Mouse (Mus musculus) right cerebral cortex, postnatal 10 days (tissue): ENCODE measurements around the gene Rpl9.

Source experiments
- DNase-seq, 2 experiments: peaks; one replicate each; pipeline ENCODE4 v3.0.0; 2021; ENCODE audit warnings: low spot score in 2 of 2

Gene Rpl9

GRCm38 (mm10) chr5:65374746-65375145 is 16.5 kb downstream of the Rpl9 start:
- no peak for DNase-seq

- no peak for DNase-seq
Observed at GRCm38 (mm10) chr5:65371551-65371950, 19.7 kb downstream of the Rpl9 start.

GRCm38 (mm10) chr5:65367837-65368236 is 23.4 kb downstream of the Rpl9 start:
- no peak for DNase-seq

DNA sequence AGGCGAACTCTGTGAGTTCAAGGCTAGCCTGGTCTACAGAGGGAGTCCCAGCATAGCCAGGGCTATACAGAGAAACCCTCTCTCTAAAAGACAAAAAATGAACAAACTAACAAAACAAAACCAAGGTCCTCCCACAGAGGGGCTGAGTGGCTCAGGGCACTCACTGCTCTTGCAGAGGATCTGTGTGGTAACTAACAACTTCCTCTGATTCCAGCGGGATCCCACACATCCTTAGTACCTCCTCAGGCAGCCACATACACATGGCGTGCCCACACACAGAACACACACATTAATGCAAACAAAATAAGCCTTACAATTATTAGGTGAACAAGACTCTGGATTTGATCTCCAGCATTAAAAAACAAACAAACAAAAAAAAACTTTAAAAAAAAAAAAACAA is 33.5 kb downstream of the Rpl9 start:
- no peak for DNase-seq

DNA sequence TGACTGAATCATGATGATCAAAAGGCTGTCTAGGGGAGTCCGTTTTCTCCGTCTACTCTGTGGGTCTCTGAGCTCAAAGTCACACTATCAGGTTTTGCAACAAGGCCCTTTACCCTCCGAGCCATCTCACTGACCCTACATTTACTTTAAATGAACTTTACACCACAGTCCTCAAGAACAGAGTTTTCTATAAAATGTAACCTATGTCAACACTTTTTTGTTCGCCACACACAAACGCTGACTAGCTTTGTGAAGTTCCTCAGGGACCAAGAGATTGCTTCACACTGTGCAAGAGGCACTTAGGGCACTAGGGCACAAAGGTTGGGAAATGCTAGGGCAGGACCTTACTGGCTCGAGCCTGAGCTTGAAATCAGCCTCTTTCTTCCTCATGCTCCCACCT is 34.4 kb downstream of the Rpl9 start:
- no peak for DNase-seq

GRCm38 (mm10) chr5:65354985-65355384 is 36.3 kb downstream of the Rpl9 start:
- DNase-seq = no peak

GRCm38 (mm10) chr5:65354097-65354496 is 37.1 kb downstream of the Rpl9 start:
- DNase-seq = no peak

GRCm38 (mm10) chr5:65350508-65350907 is 40.7 kb downstream of the Rpl9 start:
- no peak for DNase-seq

GRCm38 (mm10) chr5:65348168-65348567 is 43.1 kb downstream of the Rpl9 start, which contains the start of gene Klb:
TSS of gene Klb (plus strand) at chr5:65348314.
- no peak for DNase-seq

- DNase-seq = no peak
Observed at GRCm38 (mm10) chr5:65340167-65340566, 51.1 kb downstream of the Rpl9 start.

DNA sequence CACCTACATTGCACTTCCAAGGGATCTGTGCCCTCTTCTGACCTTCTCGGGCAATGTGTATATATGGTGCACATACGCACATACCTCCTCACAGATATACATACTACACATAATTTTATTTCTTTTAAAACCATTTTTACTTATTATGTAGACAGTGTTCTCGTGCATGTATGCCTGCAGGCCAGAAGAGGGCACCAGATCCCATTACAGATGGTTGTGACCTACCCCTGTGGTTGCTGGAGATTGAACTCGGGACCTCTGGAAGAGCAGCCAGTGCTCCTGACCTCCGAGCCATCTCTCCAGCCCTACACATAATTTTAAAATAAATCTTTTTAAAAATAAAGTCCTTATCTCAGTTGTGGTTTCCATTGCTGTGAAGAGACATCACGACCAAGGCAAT is 52.9 kb downstream of the Rpl9 start:
- no peak for DNase-seq
